Mouse (Mus musculus): ENCODE measurements at regions not wholly inside any gene's neighbourhood (a gene's known extent, or its start where the extent isn't known, plus 50 kb on each side); places are given as distances from the start of the nearest gene placed in this dataset.
"Not testable (repeated sequence)": the region's sequence is repeated elsewhere in the genome, so short reads cannot be mapped to it uniquely, and the experiment has no call there.

GRCm38 (mm10) chr6:47745856-47746255, 67.4 kb downstream of the Pdia4 start:
- not testable (repeated sequence) for H3K4me3 ChIP-seq (replicated peaks); ATAC-seq (ENCODE audit: low read depth); H3K4me2 ChIP-seq; H3K9me3 ChIP-seq (replicated peaks); H3K4me1 ChIP-seq (replicated peaks); H3K27me3 ChIP-seq; H3K9ac ChIP-seq; DNase-seq; H3K36me3 ChIP-seq; H3K27ac ChIP-seq
- 78% methylated on average over 9 of the region's 14 CpGs for WGBS (ENCODE audit: insufficient replicate concordance)

GRCm38 (mm10) chr6:47743856-47744255, 69.4 kb downstream of the Pdia4 start:
- H3K9me3 ChIP-seq (replicated peaks); H3K9ac ChIP-seq; ATAC-seq (ENCODE audit: low read depth); H3K4me1 ChIP-seq (replicated peaks); H3K27me3 ChIP-seq; H3K27ac ChIP-seq; H3K4me3 ChIP-seq (replicated peaks); H3K36me3 ChIP-seq: not testable (repeated sequence)
- 0% methylated on average over 1 of the region's 20 CpGs for WGBS (ENCODE audit: insufficient replicate concordance)
- peak; percentile 54 for DNase-seq
- 0 out of 2 replicates have a peak overlapping the region, but pooled peaks have one; percentile 30 for H3K4me2 ChIP-seq

GRCm38 (mm10) chr6:47740216-47740615, 73.0 kb downstream of the Pdia4 start:
- ATAC-seq (ENCODE audit: low read depth); H3K9me3 ChIP-seq (replicated peaks); H3K27ac ChIP-seq; H3K36me3 ChIP-seq; H3K4me1 ChIP-seq (replicated peaks); H3K27me3 ChIP-seq; DNase-seq: not testable (repeated sequence)
- H3K4me3 ChIP-seq (replicated peaks) = peak overlapping the region; percentile 58
- 7% methylated on average over 20 of the region's 47 CpGs for WGBS (ENCODE audit: insufficient replicate concordance)
- H3K9ac ChIP-seq = peak overlapping the region; percentile 59; the same call in 1 of the 2 replicates
- H3K4me2 ChIP-seq = peak overlapping the region; percentile 66

GRCm38 (mm10) chr6:47739696-47740095, 73.5 kb downstream of the Pdia4 start:
- H3K9me3 ChIP-seq (replicated peaks); H3K27ac ChIP-seq; H3K9ac ChIP-seq; H3K36me3 ChIP-seq; H3K27me3 ChIP-seq; ATAC-seq (ENCODE audit: low read depth); H3K4me2 ChIP-seq; H3K4me1 ChIP-seq (replicated peaks); H3K4me3 ChIP-seq (replicated peaks): not testable (repeated sequence)
- WGBS (ENCODE audit: insufficient replicate concordance) = 2% methylated on average over 13 of the region's 26 CpGs
- DNase-seq = peak; percentile 76

- WGBS (ENCODE audit: insufficient replicate concordance) = no CpG with 5 or more reads among the region's 3 CpGs
- not testable (repeated sequence) for H3K9me3 ChIP-seq (replicated peaks); H3K4me2 ChIP-seq; H3K36me3 ChIP-seq; H3K4me3 ChIP-seq (replicated peaks); H3K27me3 ChIP-seq; H3K27ac ChIP-seq; ATAC-seq (ENCODE audit: low read depth); H3K4me1 ChIP-seq (replicated peaks); H3K9ac ChIP-seq; DNase-seq
Measured at GRCm38 (mm10) chr6:47737972-47738371, 75.3 kb downstream of the Pdia4 start.

All from liver, embryonic 13.5 days (tissue).